Mouse (Mus musculus): ENCODE measurements around the gene Cachd1. TPM values are rescaled to one million over a fixed set of nuclear protein-coding genes. Genes with fewer than 3 reads are reported as not detected.

Cachd1 gene
- total and polyA plus RNA-seq, 3 experiments, result 6.1 to 55.2 (median 28.8) TPM

- H3K9me3 ChIP-seq (replicated peaks), result peaks cover 22% of the 10 kb centered on the region
- TF ChIP-seq POLR2AphosphoS5 (IDR thresholded peaks at IDR 0.05; ENCODE audit: insufficient replicate concordance, low read depth, low read length) (no peak), CTCF (IDR thresholded peaks at IDR 0.05; ENCODE audit: low read depth, low read length) (no peak), GATA1 (IDR thresholded peaks at IDR 0.05; ENCODE audit: borderline replicate concordance, low read length) (no peak), GATA2 (IDR thresholded peaks at IDR 0.05; ENCODE audit: borderline replicate concordance, low read depth, low read length) (no peak), TAL1 (conservative IDR thresholded peaks at IDR 0.05; ENCODE audit: low read depth, low read length) (no peak)
- no peaks in the 10 kb centered on the region for H3K4me1 ChIP-seq (ENCODE audit: insufficient read depth, low read depth, low read length)
- ATAC-seq (ENCODE audit: extremely low read depth, insufficient number of reproducible peaks, low FRiP score, poor library complexity, severe bottlenecking) (no peak), DNase-seq (ENCODE audit: low spot score) (no peak)
- H3K27me3 ChIP-seq (ENCODE audit: insufficient read depth, low read length), result no peaks in the 10 kb centered on the region
- H3K4me3 ChIP-seq (ENCODE audit: low read depth, low read length), result no peak overlapping the region
- H3K36me3 ChIP-seq (replicated peaks), result no peaks in the 10 kb centered on the region
Measured at GRCm38 (mm10) chr4:100780911-100781310, 4.4 kb downstream of the Cachd1 start.

GRCm38 (mm10) chr4:100782348-100782747, 5.9 kb downstream of the Cachd1 start:
- TF ChIP-seq GATA2 (IDR thresholded peaks at IDR 0.05; ENCODE audit: borderline replicate concordance, low read depth, low read length) (no peak), POLR2AphosphoS5 (IDR thresholded peaks at IDR 0.05; ENCODE audit: insufficient replicate concordance, low read depth, low read length) (no peak), TAL1 (conservative IDR thresholded peaks at IDR 0.05; ENCODE audit: low read depth, low read length) (no peak), GATA1 (IDR thresholded peaks at IDR 0.05; ENCODE audit: borderline replicate concordance, low read length) (no peak)
- Histone ChIP-seq H3K4me1 (ENCODE audit: insufficient read depth, low read depth, low read length) (no peaks in the 10 kb centered on the region), H3K4me3 (ENCODE audit: low read depth, low read length) (no peak overlapping the region), H3K36me3 (replicated peaks) (no peaks in the 10 kb centered on the region), H3K27me3 (ENCODE audit: insufficient read depth, low read length) (no peaks in the 10 kb centered on the region), H3K9me3 (replicated peaks) (peaks cover 8% of the 10 kb centered on the region)
- ATAC-seq (ENCODE audit: extremely low read depth, insufficient number of reproducible peaks, low FRiP score, poor library complexity, severe bottlenecking), result no peak
- no peak for DNase-seq (ENCODE audit: low spot score)

- Histone ChIP-seq H3K4me1 (ENCODE audit: insufficient read depth, low read depth, low read length) (no peaks in the 10 kb centered on the region), H3K4me3 (ENCODE audit: low read depth, low read length) (no peak overlapping the region), H3K36me3 (replicated peaks) (no peaks in the 10 kb centered on the region), H3K27me3 (ENCODE audit: insufficient read depth, low read length) (no peaks in the 10 kb centered on the region), H3K9me3 (replicated peaks) (peaks cover 3% of the 10 kb centered on the region; the same call in 1 of the 2 replicates)
- DNase-seq (ENCODE audit: low spot score) (no peak), ATAC-seq (ENCODE audit: extremely low read depth, insufficient number of reproducible peaks, low FRiP score, poor library complexity, severe bottlenecking) (no peak)
- no peak for TF ChIP-seq GATA1 (IDR thresholded peaks at IDR 0.05; ENCODE audit: borderline replicate concordance, low read length)
Measured at GRCm38 (mm10) chr4:100782891-100783290, 6.4 kb downstream of the Cachd1 start.

GRCm38 (mm10) chr4:100787201-100787600, 10.7 kb downstream of the Cachd1 start:
- Histone ChIP-seq H3K4me3 (ENCODE audit: low read depth, low read length) (no peak overlapping the region), H3K9me3 (replicated peaks) (0 out of 2 replicates have a peak, but pooled peaks cover 2% of the 10 kb centered on the region), H3K27me3 (ENCODE audit: insufficient read depth, low read length) (no peaks in the 10 kb centered on the region), H3K36me3 (replicated peaks) (no peaks in the 10 kb centered on the region), H3K4me1 (ENCODE audit: insufficient read depth, low read depth, low read length) (no peaks in the 10 kb centered on the region)
- no peak for DNase-seq (ENCODE audit: low spot score)
- no peak for ATAC-seq (ENCODE audit: extremely low read depth, insufficient number of reproducible peaks, low FRiP score, poor library complexity, severe bottlenecking)
- TF ChIP-seq CTCF (IDR thresholded peaks at IDR 0.05; ENCODE audit: low read depth, low read length), result no peak
- TF ChIP-seq TAL1 (conservative IDR thresholded peaks at IDR 0.05; ENCODE audit: low read depth, low read length), result no peak
- no peak for TF ChIP-seq GATA1 (IDR thresholded peaks at IDR 0.05; ENCODE audit: borderline replicate concordance, low read length)
- TF ChIP-seq GATA2 (IDR thresholded peaks at IDR 0.05; ENCODE audit: borderline replicate concordance, low read depth, low read length), result no peak
- TF ChIP-seq POLR2AphosphoS5 (IDR thresholded peaks at IDR 0.05; ENCODE audit: insufficient replicate concordance, low read depth, low read length), result no peak

GRCm38 (mm10) chr4:100790176-100790575, 13.7 kb downstream of the Cachd1 start:
- DNase-seq (ENCODE audit: low spot score), result no peak
- Histone ChIP-seq H3K9me3 (replicated peaks) (0 out of 2 replicates have a peak, but pooled peaks cover 2% of the 10 kb centered on the region), H3K36me3 (replicated peaks) (no peaks in the 10 kb centered on the region), H3K27me3 (ENCODE audit: insufficient read depth, low read length) (no peaks in the 10 kb centered on the region), H3K4me1 (ENCODE audit: insufficient read depth, low read depth, low read length) (no peaks in the 10 kb centered on the region), H3K4me3 (ENCODE audit: low read depth, low read length) (no peak overlapping the region)
- TF ChIP-seq TAL1 (conservative IDR thresholded peaks at IDR 0.05; ENCODE audit: low read depth, low read length) (no peak), CTCF (IDR thresholded peaks at IDR 0.05; ENCODE audit: low read depth, low read length) (no peak)
- no peak for ATAC-seq (ENCODE audit: extremely low read depth, insufficient number of reproducible peaks, low FRiP score, poor library complexity, severe bottlenecking)

- DNase-seq (ENCODE audit: low spot score), result no peak
Measured at GRCm38 (mm10) chr4:100793147-100793546, 16.7 kb downstream of the Cachd1 start.

GRCm38 (mm10) chr4:100795523-100795922, 19.0 kb downstream of the Cachd1 start:
- Histone ChIP-seq H3K4me1 (ENCODE audit: insufficient read depth, low read depth, low read length) (no peaks in the 10 kb centered on the region), H3K27me3 (ENCODE audit: insufficient read depth, low read length) (no peaks in the 10 kb centered on the region), H3K4me3 (ENCODE audit: low read depth, low read length) (no peak overlapping the region), H3K36me3 (replicated peaks) (no peaks in the 10 kb centered on the region), H3K9me3 (replicated peaks) (0 out of 2 replicates have a peak, but pooled peaks cover 2% of the 10 kb centered on the region)
- DNase-seq (ENCODE audit: low spot score) (no peak), ATAC-seq (ENCODE audit: extremely low read depth, insufficient number of reproducible peaks, low FRiP score, poor library complexity, severe bottlenecking) (no peak)
- TF ChIP-seq TAL1 (conservative IDR thresholded peaks at IDR 0.05; ENCODE audit: low read depth, low read length) (no peak), GATA2 (IDR thresholded peaks at IDR 0.05; ENCODE audit: borderline replicate concordance, low read depth, low read length) (no peak), CTCF (IDR thresholded peaks at IDR 0.05; ENCODE audit: low read depth, low read length) (no peak), POLR2AphosphoS5 (IDR thresholded peaks at IDR 0.05; ENCODE audit: insufficient replicate concordance, low read depth, low read length) (no peak), GATA1 (IDR thresholded peaks at IDR 0.05; ENCODE audit: borderline replicate concordance, low read length) (no peak)

More at GRCm38 (mm10) chr4:100793147-100793546, 16.7 kb downstream of the Cachd1 start:
- Histone ChIP-seq H3K4me3 (ENCODE audit: low read depth, low read length) (no peak overlapping the region), H3K36me3 (replicated peaks) (no peaks in the 10 kb centered on the region), H3K9me3 (replicated peaks) (0 out of 2 replicates have a peak, but pooled peaks cover 2% of the 10 kb centered on the region), H3K27me3 (ENCODE audit: insufficient read depth, low read length) (no peaks in the 10 kb centered on the region), H3K4me1 (ENCODE audit: insufficient read depth, low read depth, low read length) (no peaks in the 10 kb centered on the region)
- no peak for ATAC-seq (ENCODE audit: extremely low read depth, insufficient number of reproducible peaks, low FRiP score, poor library complexity, severe bottlenecking)
- no peak for TF ChIP-seq CTCF (IDR thresholded peaks at IDR 0.05; ENCODE audit: low read depth, low read length)
- no peak for TF ChIP-seq TAL1 (conservative IDR thresholded peaks at IDR 0.05; ENCODE audit: low read depth, low read length)
- TF ChIP-seq GATA2 (IDR thresholded peaks at IDR 0.05; ENCODE audit: borderline replicate concordance, low read depth, low read length), result no peak
- no peak for TF ChIP-seq GATA1 (IDR thresholded peaks at IDR 0.05; ENCODE audit: borderline replicate concordance, low read length)
- TF ChIP-seq POLR2AphosphoS5 (IDR thresholded peaks at IDR 0.05; ENCODE audit: insufficient replicate concordance, low read depth, low read length), result no peak

Measured in G1E (cell line).